Mouse (Mus musculus) stomach, postnatal 0 days (tissue): ENCODE measurements around the gene Galnt2. TPM values are rescaled to one million over a fixed set of nuclear protein-coding genes. Genes with fewer than 3 reads are reported as not detected.

Experiments
- ATAC-seq: fragments of 200-750 bp; cut with Nextera tagmentation; 2 replicates; pipeline ENCODE4 v1.8.0; 2017; ENCODE audit not compliant: low FRiP score, low TSS enrichment
- DNase-seq: peaks from one replicate; pipeline ENCODE4 v3.0.0-alpha.2; 2016; ENCODE audit warnings: low spot score
- H3K27ac ChIP-seq: fragments of 300-500 bp; sonication (generic); replicated peaks from 2 replicates; pipeline ENCODE4 v1.5.1; 2014; ENCODE audit warnings: mild to moderate bottlenecking, control low read depth
- H3K27me3 ChIP-seq: fragments of 300-500 bp; sonication (generic); 2 replicates; pipeline ENCODE4 v1.6.1; 2014; ENCODE audit warnings: low read length; ENCODE audit not compliant: control insufficient read depth, insufficient read depth
- H3K36me3 ChIP-seq: fragments of 300-500 bp; sonication (generic); 2 replicates; pipeline ENCODE4 v1.6.1; 2014; ENCODE audit warnings: low read length, mixed read lengths; ENCODE audit not compliant: control insufficient read depth, insufficient read depth
- H3K4me1 ChIP-seq: fragments of 300-500 bp; sonication (generic); replicated peaks from 2 replicates; pipeline ENCODE4 v1.6.1; 2014; ENCODE audit warnings: antibody characterized with exemption; ENCODE audit not compliant: control insufficient read depth, insufficient read depth
- H3K4me2 ChIP-seq: fragments of 300-500 bp; sonication (generic); replicated peaks from 2 replicates; pipeline ENCODE4 v1.6.1; 2014; ENCODE audit warnings: low read depth, mild to moderate bottlenecking, control low read depth, moderate library complexity
- H3K4me3 ChIP-seq: fragments of 300-500 bp; sonication (generic); 2 replicates; pipeline ENCODE4 v1.5.1; 2014; ENCODE audit warnings: low read depth, low read length, control low read depth
- H3K9ac ChIP-seq: fragments of 300-500 bp; sonication (generic); 2 replicates; pipeline ENCODE4 v1.6.1; 2014; ENCODE audit warnings: mild to moderate bottlenecking, low read length, control low read depth, mixed read lengths
- H3K9me3 ChIP-seq: fragments of 300-500 bp; sonication (generic); 2 replicates; pipeline ENCODE4 v1.6.1; 2016; ENCODE audit warnings: low read length; ENCODE audit not compliant: control insufficient read depth
- CTCF ChIP-seq: IDR thresholded peaks from 2 replicates; pipeline ENCODE4 v1.5.1; 2016; ENCODE audit warnings: antibody characterized with exemption, low read depth, mild to moderate bottlenecking, moderate library complexity
- EP300 ChIP-seq: optimal IDR thresholded peaks from 2 replicates; pipeline ENCODE3; 2016; ENCODE audit warnings: antibody characterized with exemption
- WGBS: fragments of 180-500 bp; shearing (Covaris S2); extraction: QIAGEN DNeasy Blood & Tissue Kit; methylation state at CpG from one replicate; pipeline ENCODE4 v1.1.7; 2014; 5-methylcytosine and 5-hydroxymethylcytosine counted together
- polyA plus RNA-seq: library from polyadenylated mRNA; unstranded; fragments of >200 nt; fragmentation: Nextera tagmentation; extraction: Ambion mirVana; gene quantifications from 2 replicates; pipeline ENCODE4 v1.2.1, GENCODE M21; 2015

Gene Galnt2
- polyA plus RNA-seq, 1 experiment from 2014 or later: 48.6 TPM

DNA sequence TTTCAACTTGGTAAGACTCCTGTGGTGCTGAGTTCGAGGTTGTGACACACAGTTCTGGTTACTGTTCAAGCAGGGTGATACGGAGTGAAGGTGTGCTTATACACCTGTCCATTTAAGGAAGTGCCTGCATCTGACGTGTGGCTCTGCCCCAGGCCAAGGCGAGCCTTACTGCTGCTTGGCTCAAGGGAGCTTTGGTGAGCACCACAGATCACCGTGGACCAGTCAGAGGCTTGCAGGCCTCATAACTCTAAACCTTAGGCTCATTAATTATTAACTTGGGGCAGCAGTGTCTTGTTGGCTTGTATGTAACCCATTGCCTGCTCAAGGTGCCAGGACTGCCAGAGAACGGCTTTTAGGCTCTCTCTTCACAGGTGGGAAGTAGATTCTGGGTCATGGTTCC is 17.5 kb downstream of the Galnt2 start:
- 73% methylated on average over 6 of the region's 6 CpGs for WGBS
- Histone ChIP-seq H3K4me1 (peaks cover 13% of the 10 kb centered on the region; the same call in 1 of the 2 replicates), H3K36me3 (no peaks in the 10 kb centered on the region), H3K9me3 (no peaks in the 10 kb centered on the region), H3K4me2 (no peak overlapping the region), H3K27ac (no peak overlapping the region), H3K27me3 (no peaks in the 10 kb centered on the region), H3K4me3 (no peak overlapping the region), H3K9ac (no peak overlapping the region)
- no peak for TF ChIP-seq EP300
- no peak for TF ChIP-seq CTCF
- DNase-seq (no peak), ATAC-seq (peak; percentile 66)

- Histone ChIP-seq H3K4me2 (no peak overlapping the region), H3K9me3 (no peaks in the 10 kb centered on the region), H3K4me1 (peaks cover 13% of the 10 kb centered on the region; the same call in 1 of the 2 replicates), H3K9ac (no peak overlapping the region), H3K36me3 (no peaks in the 10 kb centered on the region), H3K27ac (peak overlapping the region; percentile 24; the same call in 1 of the 2 replicates), H3K27me3 (no peaks in the 10 kb centered on the region), H3K4me3 (no peak overlapping the region)
- peak; percentile 49 for DNase-seq
- TF ChIP-seq CTCF (no peak), EP300 (no peak)
- 21% methylated on average over 3 of the region's 3 CpGs for WGBS
- peak; percentile 64; the same call in 1 of the 2 replicates for ATAC-seq
Observed at GRCm38 (mm10) chr8:124250255-124250654, 19.1 kb downstream of the Galnt2 start.

- Histone ChIP-seq H3K36me3 (no peaks in the 10 kb centered on the region), H3K27me3 (no peaks in the 10 kb centered on the region), H3K9me3 (no peaks in the 10 kb centered on the region), H3K4me1 (peaks cover 13% of the 10 kb centered on the region; the same call in 1 of the 2 replicates), H3K27ac (0 out of 2 replicates have a peak overlapping the region, but pooled peaks have one; percentile 37), H3K4me2 (no peak overlapping the region), H3K9ac (no peak overlapping the region), H3K4me3 (no peak overlapping the region)
- WGBS: 20% methylated on average over 4 of the region's 4 CpGs
- ATAC-seq (peak; percentile 58; the same call in 1 of the 2 replicates), DNase-seq (no peak)
- no peak for TF ChIP-seq CTCF
- no peak for TF ChIP-seq EP300
Observed at GRCm38 (mm10) chr8:124250785-124251184, 19.6 kb downstream of the Galnt2 start.

DNA sequence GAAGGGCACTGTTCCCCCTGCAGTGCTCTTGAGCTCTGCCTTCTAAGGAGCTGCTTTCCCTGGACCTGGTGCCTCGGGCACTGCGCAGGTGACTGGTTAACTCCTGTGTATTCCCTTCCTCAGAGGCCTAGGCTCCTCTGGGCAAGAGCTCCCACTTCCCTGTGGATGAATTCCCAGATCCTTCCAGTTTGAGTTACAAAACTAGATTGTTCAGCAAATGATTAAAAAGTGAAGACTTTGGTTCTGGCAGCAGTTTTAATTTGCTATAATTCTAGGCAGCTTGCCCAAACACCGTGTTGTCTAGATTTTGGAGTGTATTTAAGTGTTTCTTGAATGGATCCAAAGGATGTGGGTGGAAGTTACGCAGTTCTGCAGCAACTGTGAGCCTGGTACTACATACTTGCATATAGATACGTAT is 21.4 kb downstream of the Galnt2 start:
- peak overlapping the region; percentile 24; the same call in 1 of the 2 replicates for H3K27ac ChIP-seq
- no peak overlapping the region for H3K9ac ChIP-seq
- ATAC-seq (no peak), DNase-seq (no peak)
- 65% methylated on average over 5 of the region's 5 CpGs for WGBS
- H3K27me3 ChIP-seq: no peaks in the 10 kb centered on the region
- TF ChIP-seq EP300 (no peak), CTCF (no peak)
- no peak overlapping the region for H3K4me2 ChIP-seq
- H3K4me1 ChIP-seq: peaks cover 15% of the 10 kb centered on the region; the same call in 1 of the 2 replicates
- no peak overlapping the region for H3K4me3 ChIP-seq
- H3K36me3 ChIP-seq: no peaks in the 10 kb centered on the region
- no peaks in the 10 kb centered on the region for H3K9me3 ChIP-seq

- no peak overlapping the region for H3K27ac ChIP-seq
- no peak overlapping the region for H3K4me2 ChIP-seq
- no peaks in the 10 kb centered on the region for H3K36me3 ChIP-seq
- H3K4me3 ChIP-seq: no peak overlapping the region
- ATAC-seq (no peak), DNase-seq (no peak)
- H3K9ac ChIP-seq: no peak overlapping the region
- peaks cover 18% of the 10 kb centered on the region; the same call in 1 of the 2 replicates for H3K4me1 ChIP-seq
- H3K9me3 ChIP-seq: no peaks in the 10 kb centered on the region
- no peaks in the 10 kb centered on the region for H3K27me3 ChIP-seq
- TF ChIP-seq CTCF: no peak
- TF ChIP-seq EP300: no peak
- 76% methylated on average over 6 of the region's 6 CpGs for WGBS
Observed at GRCm38 (mm10) chr8:124253939-124254338, 22.7 kb downstream of the Galnt2 start.

DNA sequence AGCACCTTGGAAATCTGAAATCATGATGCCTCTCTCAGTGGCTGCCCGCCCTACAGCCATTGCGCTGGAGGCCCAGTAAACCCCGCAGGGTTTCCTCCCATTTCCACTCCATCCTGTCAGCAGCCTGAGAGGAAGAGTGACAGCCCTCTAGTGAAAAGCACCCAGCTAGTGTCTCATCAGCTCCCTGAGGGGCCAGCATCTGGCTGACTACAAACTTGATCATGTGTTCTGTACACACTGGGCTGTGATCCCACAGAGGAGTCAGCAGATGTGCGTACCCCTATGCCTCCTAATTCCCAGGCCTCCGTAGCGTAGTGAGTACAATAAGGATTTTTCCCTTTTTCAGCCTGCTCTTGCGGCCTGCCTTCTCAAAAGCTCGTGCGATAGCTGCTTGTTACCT is 25.6 kb downstream of the Galnt2 start:
- H3K27ac ChIP-seq: peak overlapping the region; percentile 30; the same call in 1 of the 2 replicates
- peaks cover 13% of the 10 kb centered on the region; the same call in 1 of the 2 replicates for H3K4me1 ChIP-seq
- TF ChIP-seq EP300 (no peak), CTCF (no peak)
- no peaks in the 10 kb centered on the region for H3K9me3 ChIP-seq
- H3K27me3 ChIP-seq: no peaks in the 10 kb centered on the region
- no peak for DNase-seq
- WGBS: 46% methylated on average over 9 of the region's 9 CpGs
- H3K4me2 ChIP-seq: no peak overlapping the region
- H3K9ac ChIP-seq: no peak overlapping the region
- no peak overlapping the region for H3K4me3 ChIP-seq
- no peaks in the 10 kb centered on the region for H3K36me3 ChIP-seq
- ATAC-seq: peak; percentile 13; the same call in 1 of the 2 replicates
